Mouse (Mus musculus): ENCODE measurements around the gene Tsnaxip1. TPM values are rescaled to one million over a fixed set of nuclear protein-coding genes. Genes with fewer than 3 reads are reported as not detected.
"Not testable (repeated sequence)": the region's sequence is repeated elsewhere in the genome, so short reads cannot be mapped to it uniquely, and the experiment has no call there.

The Tsnaxip1 gene
- total RNA-seq, 2 experiments from 2014 or later: not detected

DNA sequence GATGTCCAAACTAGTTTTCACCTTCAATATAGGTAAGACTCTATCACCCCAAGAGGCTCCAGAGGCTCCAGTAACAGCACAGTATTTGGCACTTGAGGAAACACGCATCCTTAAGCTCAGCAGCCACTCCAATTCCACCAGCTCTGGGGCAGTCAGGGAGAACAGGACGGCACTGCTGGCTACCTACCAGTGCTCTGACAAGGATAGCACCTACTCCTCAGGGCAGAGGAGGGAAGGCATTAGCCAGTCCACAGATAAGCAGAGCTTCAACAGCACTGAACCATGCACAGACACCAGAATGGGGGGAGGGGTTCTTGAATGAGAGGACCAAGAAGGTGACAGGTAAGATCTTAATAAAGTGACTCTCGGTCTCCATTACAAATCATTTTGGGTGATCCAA lies 7.9 kb upstream of the Tsnaxip1 start:
- DNase-seq: no peak

DNA sequence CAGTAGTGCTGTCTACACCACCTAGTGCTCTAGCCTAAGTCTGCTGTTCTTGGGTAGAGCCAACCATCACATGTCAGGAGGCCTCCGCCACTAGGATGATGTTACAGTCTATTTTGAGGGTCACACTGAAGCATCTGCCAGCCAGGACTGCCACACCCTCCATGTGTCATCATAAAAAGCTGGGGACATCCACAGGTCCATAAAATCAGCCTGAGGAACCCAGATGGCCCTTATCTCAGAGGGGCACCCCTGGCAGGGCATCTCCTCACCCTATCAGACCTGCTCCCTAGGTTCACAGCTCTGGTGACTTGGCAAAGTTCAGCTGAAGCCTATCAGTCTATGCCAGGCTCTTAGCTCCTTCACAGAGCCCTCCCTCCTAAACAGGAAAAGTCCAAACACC lies 6.6 kb upstream of the Tsnaxip1 start:
- no peak for DNase-seq

DNA sequence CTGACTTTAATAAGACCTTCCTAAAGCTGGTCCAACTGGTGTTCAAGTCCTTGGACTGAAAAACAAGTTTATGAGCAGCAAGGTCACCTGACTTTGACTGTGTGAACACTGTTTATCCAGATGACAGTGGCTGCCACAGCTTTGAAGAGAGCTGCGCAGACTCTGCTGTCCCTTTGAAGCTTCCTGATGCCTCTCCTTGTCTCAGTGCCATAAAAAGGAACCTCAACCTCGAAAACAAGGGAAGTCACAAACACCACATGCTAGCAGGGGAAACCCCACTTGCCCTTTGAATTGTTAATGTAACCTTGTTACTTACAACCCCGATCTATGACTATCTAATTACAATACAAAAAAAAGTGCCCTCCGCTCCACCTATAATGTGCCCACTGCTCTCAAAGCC lies 2.0 kb upstream of the Tsnaxip1 start:
- DNase-seq: peak; percentile 31

DNA sequence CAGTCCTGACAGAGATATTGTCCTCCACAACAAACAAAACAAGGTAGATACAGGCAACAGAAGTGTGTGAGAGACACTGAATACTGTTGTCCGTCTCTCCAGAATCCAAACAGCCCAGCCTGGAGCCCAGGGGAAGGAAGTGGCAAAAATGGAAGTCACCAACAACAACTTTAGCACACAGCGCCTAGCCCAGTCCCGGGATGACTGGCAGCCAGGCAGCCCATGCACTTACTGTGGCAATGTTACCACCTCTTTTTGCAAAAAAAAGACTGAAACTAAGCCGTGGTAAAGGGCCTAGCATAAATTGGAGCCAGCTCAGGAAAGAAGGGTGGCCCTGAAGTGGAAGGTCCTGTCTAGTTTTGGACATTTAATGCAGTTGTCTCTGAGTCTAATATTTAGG lies 1.2 kb upstream of the Tsnaxip1 start:
- DNase-seq: peak; percentile 35

DNA sequence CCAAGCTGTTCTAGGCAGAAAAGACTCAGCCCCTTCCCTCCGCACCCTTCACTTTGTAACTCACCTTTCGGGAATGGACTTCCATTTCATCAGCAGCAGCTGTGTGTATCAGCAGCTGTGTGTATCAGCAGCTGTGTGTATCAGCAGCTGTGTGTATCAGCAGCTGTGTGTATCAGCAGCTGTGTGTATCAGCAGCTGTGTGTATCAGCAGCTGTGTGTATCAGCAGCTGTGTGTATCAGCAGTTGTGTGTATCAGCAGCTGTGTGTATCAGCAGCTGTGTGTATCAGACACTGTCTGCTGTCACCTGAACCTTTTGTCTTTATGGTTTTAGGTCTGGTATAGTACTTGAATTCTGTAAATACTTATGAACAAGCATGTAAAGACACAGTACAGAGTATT lies 6.2 kb downstream of the Tsnaxip1 start:
- not testable (repeated sequence) for DNase-seq

DNA sequence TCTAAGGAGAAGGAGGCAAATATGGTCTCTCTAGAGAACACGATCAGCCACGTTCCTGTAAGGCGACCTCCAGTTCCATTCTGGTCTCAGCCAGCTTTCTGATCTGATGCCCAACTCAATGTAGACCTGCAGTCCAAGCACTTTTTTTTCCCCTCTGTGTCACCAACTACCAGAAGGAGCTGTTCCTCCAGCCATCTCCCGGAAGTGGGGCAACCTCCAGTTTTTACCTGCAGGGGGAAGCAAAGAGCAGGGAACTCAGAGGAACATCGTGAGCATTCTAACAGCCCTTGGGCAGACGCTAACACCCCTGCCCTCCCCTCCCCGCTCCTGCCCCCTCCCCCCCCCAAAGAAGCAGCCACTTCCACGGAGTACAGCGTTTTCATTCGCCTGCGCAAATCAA lies 7.8 kb downstream of the Tsnaxip1 start:
- DNase-seq: peak; percentile 87

DNA sequence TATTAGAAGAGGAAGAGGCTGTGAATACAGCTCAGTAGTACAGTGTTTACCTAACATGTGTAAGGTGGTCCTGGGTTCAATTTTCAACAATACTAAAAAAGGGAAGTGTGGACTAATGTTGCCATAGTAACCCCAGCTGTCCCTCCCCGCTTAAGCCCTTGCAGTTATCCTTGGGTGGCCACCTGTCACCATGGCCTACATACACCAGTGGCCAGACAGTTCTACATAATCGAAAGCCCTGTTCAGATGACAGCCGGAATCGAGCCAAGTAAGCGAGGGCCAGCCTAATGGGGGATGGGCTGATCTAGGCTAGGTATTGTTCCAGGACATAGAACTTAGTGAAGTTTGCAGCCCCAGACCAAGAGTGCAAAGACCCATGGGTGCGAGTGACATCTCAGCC lies 9.5 kb downstream of the Tsnaxip1 start:
- DNase-seq: no peak

DNA sequence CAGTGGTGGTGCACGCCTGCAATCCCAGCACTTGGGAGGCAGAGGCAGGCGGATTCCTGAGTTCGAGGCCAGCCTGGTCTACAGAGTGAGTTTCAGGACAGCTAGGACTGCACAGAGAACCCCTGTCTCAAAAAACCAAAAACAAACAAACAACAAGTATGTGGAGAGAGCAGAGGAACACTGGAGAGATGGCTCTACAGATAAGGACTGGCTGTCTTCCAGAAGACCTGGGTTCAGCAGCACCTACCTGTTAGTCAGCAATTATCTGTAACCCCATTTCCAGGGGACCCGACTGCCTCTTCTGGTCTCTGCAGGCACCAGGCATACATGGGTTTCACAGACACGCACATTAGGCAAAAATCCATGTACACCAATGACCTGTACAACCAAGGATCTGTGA lies 11.7 kb downstream of the Tsnaxip1 start:
- no peak for DNase-seq

DNA sequence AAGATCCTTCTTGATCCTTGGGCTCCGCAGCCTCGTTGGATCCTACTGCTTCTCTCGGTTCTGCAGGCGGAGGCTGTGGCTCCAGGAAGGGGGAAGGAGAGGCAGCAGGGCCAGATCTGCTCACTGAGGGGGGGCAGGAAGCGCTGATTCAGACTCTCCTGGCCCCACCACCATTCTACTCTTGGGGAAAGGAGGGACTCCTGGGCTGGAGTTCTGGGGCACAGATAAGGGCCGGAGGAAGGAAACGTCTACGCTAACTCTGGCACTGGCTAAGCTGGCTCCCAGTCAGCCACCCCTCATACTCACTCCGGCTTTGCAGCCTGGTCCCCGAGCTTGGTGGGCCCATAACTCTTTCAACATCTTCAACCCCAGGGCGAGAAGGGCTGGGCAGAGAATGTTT lies 19.1 kb downstream of the Tsnaxip1 start:
- DNase-seq: no peak

DNA sequence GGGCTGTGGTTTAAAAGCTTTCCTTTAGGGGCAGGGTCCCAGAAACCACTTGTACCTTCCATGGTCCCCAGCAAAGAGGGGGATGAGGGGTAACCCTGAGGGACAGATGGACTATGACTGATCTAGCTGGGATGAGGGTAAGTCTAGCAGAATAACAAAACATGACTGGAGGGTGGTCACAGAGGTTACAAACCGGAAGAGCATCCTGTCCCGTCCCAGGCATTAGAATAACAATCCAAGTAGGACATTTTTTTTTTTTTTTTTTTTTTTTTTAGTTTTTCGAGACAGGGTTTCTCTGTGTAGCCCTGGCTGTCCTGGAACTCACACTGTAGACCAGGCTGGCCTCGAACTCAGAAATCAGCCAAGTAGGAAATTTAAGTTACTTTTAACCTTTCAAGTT lies 22.5 kb downstream of the Tsnaxip1 start:
- DNase-seq: no peak

DNA sequence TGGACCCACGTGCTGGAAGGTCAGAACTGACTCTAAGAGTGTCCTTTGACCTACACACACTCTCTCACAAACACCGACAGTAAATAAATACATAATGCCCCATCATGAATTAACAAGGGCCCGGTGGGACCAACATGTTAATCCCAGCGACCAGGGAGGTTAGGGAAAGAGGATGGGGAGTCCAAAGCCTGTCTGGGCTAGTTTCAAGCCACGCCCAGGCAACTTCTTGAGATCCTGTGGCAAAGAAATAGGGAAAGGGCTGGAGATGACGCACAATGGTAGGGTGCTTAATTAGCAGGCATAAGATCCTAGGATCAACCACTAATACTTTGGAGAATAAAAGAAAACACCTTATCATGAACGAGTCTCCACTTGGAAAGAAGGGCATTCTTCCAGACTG lies 23.1 kb downstream of the Tsnaxip1 start:
- DNase-seq: no peak

DNA sequence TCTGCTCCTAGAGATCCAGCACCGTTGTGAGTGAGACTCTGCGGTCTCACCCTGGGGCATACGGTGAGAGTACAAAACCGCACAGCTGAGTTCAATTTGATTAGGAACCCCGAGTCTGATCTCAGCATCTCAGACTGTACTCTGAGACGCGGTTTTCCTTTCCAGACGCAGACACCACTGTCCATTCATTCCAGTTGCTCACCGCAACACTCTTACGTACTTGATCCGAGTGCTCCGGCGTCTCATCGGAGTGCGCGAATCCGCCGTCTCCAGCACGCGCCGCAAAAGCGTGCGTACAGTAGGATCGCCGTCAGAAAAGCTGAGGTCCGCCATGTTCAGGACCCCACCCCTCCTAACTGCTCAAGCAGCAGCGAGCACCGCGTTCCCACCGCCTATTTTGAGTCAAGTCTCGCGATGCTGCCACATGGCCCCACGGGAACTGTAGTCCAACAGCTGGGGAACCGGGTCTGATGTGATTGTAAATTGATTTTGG lies 24.2 kb downstream of the Tsnaxip1 start:
- DNase-seq: peak; percentile 93

DNA sequence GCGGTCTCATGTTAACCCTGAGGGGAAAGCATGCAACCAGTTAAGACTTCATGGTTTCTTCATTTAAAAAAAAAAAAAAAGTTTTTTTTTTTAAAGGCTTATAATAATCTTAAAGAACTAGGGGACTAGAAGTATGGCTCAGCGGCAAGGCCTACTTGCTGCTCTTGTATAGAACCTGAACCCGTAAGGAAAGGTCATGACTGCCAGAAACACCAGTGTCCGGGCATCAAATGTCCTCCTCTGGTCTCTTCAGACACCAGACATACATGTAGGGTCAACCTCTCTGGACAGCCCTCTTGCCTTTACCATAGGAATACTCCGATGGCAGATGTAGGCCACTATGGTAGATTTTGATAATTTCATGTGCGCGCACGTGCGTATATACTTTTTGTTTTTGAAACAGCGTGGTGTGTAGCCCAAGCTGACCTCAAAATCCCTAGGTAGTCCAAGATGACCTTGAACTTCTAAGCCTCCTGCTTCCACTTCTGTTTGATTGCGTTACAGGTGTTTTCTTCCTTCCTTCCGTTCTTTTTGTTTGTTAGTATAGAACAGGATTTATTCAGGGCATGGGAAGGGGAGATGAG lies 24.7 kb downstream of the Tsnaxip1 start:
- no peak for DNase-seq

DNA sequence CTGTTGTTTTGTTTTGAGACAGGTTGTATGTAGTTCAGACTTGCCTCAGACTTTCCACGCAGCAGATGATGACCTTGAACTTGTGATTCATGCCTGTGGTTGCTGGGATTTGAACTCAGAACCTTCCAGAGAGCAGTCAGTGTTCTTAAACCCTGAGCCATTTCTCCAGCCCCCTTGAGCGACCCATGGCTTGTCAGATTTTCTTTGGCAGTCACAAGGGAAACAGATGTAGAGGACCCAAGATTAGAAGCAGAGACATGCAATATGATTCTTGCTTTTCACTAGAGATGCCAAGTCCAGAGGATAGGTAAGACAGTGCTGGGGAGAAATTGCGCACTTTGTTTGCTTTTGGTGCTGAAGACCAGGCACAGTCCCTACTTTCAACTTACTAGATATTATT lies 25.6 kb downstream of the Tsnaxip1 start, which contains the start of gene Cenpt:
TSS of gene Cenpt (minus strand) at position 101 of the 400 bp plus-strand sequence.
- no peak for DNase-seq

DNA sequence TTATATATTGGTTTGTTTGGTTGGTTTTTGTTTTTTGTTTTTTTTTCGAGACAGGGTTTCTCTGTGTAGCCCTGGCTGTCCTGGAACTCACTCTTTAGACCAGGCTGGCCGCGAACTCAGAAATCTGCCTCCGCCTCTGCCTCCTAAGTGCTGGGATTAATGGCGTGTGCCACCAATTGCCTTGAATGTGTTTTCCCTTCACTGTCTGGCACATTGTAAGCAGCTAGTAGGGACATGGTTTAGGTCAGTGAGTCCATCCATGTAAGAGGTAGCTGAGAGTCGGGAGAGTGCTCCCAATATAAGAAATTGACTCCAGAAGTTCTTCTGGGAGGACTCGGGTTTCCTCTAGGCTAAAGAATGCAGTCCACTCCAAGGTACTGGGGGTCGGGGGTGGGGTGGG lies 26.8 kb downstream of the Tsnaxip1 start:
- no peak for DNase-seq

DNA sequence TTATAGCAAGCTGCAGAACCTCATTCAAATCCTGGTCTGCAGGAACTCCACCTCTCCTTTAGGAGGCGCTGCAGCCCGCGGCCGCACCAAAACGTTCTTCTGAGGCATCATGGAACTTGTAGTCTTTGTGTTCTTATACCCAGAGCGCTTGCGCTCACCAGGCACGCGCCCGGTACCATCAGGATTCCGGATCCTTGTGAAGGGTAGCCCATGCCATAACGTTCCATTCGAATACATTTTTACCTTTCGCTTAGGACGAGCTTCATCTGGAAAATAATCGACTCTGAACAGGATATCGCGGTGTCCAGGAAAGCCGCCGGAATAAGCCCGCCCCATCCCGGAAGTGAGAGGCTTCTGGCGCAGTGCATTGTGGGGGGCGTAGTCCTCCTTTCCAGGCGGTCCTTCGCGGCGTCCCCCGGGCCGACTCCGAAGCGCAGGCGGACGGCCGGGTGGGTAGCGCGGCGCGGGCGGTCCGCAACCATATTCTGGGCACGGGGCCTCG lies 27.2 kb downstream of the Tsnaxip1 start, which contains the start of gene Thap11:
TSS of gene Thap11 (plus strand) at position 418 of the 502 bp plus-strand sequence.
- peak; percentile 94 for DNase-seq

DNA sequence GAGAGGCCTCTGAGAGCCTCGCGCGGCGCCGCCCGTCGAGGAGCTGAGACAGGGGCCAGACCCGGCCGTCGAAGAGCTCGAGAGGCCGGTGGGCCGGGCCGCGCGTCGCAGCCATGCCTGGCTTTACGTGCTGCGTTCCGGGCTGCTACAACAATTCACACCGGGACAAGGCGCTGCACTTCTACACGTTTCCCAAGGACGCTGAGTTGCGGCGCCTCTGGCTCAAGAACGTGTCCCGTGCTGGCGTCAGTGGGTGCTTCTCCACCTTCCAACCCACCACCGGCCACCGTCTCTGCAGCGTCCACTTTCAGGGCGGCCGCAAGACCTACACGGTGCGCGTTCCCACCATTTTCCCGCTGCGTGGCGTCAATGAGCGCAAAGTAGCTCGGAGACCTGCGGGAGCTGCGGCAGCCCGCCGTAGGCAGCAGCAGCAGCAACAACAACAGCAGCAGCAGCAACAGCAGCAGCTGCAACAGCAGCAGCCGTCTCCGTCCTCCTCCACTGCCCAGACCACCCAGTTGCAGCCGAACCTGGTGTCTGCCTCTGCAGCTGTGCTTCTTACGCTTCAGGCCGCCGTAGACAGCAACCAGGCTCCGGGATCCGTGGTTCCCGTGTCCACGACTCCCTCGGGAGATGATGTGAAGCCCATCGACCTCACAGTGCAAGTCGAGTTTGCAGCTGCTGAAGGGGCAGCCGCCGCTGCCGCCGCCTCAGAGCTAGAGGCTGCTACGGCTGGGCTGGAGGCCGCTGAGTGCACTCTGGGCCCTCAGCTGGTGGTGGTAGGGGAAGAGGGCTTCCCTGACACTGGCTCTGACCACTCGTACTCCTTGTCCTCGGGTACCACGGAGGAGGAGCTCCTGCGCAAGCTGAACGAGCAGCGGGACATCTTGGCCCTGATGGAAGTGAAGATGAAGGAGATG lies 28.0 kb downstream of the Tsnaxip1 start:
- peak; percentile 66 for DNase-seq

DNA sequence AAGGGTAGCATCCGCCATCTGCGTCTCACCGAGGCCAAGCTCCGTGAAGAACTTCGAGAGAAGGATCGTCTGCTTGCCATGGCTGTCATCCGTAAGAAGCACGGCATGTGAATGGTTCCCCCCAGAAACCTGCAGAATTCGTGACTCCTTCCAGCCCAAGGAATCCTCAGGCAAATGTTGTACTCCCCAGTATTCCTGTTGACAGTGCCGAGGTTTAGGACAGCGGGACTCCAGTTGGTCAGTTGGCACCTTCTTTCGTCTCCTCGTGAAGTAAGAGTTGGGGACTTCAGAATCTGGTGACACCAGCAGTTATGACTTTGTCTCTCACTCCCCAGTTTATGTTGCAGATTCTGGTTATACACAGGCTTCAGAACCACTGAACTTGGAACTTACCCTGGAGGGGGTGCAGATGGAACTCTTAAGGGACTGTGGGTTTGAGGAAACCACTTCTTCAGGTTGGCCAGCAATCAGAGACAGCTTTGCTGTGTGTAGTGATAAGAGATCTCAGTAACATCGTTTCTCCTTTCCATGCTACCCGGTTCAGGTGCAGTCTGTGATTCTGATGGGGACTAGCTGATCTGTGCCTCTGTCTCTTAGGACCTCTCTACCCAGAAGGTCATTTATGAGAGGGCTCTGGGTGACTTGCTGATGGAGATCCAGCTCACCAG lies 28.8 kb downstream of the Tsnaxip1 start:
- no peak for DNase-seq

DNA sequence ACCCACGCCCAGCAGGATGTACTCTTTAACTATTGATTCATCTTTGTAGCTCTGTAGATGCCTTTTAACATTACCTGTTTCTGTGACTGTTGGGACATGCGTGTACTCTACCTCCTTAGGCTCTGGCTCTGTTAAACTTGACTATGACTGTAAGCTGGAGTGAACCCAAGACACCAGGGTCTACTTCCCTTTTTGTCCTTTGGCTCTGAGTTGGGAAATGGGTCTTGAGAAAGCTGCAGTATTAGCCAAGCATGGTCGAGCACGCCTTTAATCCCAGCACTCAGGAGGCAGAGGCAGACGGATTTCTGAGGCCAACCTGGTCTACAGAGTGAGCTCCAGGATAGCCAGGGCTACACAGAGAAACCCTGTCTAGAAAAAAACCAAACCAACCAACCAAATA lies 31.0 kb downstream of the Tsnaxip1 start:
- no peak for DNase-seq

DNA sequence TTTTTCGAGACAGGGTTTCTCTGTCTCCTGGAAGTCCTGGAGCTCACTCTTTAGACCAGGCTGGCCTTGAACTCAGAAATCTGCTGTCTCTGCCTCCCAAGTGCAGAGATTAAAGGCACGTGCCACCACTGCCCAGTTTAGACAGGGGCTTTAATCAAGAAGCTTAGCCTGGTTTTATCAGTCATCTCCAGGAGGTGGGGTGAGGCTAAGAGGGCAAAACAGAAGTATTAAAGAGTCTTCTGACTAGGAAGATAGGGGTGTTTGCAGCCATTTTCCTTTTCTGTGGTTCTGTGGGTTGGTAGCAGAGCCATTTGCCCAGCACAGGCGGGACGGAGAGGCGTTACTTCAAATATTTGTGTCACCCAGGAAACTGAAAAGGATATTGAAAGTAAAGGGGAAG lies 31.8 kb downstream of the Tsnaxip1 start:
- DNase-seq: no peak

DNA sequence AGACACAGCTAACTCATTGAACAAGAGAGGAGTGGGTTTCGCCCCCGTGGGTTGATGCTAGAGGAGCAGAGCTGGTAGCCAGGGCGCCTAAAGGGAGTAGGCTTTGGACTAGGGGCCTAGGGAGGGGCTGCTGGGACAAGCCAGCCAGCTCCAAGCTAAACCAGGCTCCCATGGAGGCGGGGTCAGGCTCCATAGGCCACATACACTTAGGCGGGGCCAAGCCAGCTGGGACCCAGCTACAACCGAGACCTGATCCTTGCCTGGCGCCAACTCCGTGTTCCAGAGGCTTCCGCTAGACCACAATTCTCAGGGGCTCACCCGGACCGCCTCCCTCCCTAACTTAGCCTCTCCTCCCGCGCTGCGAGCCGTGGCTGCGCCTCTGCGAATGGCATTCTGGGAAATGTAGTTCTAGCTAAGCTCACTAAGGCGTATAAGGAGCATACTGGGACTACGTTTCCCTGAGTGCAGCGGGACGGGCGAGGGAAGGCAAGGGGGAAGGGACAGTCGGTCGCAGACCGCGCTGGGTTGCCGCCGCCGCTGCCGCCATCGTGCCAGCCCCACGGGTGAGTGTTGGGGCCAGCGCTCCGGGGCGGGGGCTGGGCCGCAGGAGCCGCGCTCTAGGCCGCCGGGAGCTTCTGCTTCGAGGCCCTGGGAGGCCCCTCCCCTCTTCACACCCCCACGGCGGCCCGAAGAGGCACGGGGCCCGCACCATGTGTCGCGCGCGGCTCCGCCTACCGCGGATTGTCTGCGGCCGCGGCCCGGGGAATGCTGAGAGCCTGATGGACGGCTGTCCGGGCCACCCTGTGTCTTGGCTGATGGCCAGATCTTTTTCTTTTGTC lies 32.8 kb downstream of the Tsnaxip1 start, which contains the start of gene Nutf2:
TSS of gene Nutf2 (plus strand) at position 438 of the 839 bp plus-strand sequence.
- DNase-seq: peak; percentile 95

DNA sequence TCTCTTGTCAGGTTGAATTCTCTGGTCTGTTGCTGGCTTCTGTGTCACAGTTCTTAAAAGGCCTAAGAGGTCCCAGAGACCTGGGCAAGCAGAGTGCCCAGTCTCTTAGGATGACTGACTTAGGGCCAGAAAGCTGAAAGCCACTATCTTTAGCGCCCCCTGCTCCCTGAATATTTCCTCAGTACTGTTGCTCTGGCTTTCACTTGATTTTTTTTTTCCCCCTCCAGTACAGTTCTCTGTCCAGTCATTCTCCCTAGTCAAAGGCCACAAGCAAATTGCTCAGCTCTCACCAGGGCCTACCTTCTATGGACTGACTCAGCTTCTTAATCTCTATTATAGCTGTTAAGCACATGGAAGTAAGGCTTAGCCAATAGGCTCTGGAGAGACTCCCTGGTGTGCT lies 34.4 kb downstream of the Tsnaxip1 start:
- DNase-seq: peak; percentile 28

All from adrenal gland, postnatal 10 days (tissue).